Mouse (Mus musculus) kidney, adult 8-10 months (tissue): ENCODE data around the gene Nsa2.
A peak's percentile ranks its signal among the peaks of the same experiment; 100 is the strongest.
"Not testable (repeated sequence)": the region's sequence is repeated elsewhere in the genome, so short reads cannot be mapped to it uniquely, and the experiment has no call there.

ENCODE experiments used
- DNase-seq, 2 experiments: peaks; one replicate each; pipeline ENCODE4 v3.0.0; 2022

Nsa2 gene

DNA sequence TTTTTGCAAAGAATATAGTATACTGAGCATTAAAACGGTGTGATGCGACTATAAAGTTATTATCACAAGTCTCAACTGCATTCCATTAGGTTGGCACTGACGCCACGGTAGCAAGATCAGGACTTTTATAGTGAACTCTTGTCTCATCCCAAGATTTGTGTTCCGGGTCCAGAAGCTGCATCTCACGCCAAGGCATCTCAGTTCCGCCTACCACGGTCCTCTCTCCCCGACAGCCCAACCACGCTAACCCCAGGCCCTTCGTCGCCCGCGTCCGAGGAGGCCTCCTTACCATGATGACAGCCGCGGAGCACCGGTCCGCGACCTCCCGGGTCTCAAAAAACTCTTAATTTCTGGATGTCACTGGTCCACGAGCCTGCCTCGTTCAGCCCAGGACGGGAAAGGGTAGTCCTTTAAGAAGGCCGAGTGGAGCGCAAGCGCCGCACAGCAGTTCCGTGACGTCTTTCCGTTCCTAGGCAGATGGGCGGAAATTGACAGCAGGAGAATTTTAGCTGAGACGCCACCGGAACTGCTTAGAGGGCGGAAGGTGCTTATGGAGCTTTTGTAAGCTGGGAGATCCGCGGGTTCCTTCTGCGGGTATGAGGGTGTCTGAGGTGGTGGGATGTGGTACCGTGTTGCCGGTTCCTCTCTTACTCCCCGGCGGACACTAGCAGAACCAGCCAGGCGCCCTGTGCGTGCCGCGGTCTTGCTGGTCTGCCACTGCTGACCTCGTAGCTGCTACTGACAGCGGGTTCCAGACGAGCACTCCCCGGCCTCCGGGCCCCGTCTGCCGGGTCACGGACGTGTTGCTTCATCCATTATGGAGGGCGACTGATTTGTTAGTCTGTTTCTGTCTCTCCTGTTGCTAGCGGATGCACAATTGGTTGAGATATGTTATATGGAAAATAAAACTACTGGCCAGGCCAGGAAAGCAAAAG lies at the start of gene Nsa2, which contains the start of gene Gfm2:
Nsa2 (minus strand) TSS at position 472 of the 935 bp plus-strand sequence.
Gfm2 (plus strand) TSS at position 472 of the 935 bp plus-strand sequence.
- DNase-seq: peak; percentile 90 to 92

- DNase-seq: no peak
Observed at GRCm38 (mm10) chr13:97186346-97186745, 48.6 kb upstream of the Nsa2 start.

- DNase-seq: no peak
Observed at GRCm38 (mm10) chr13:97184656-97185055, 46.9 kb upstream of the Nsa2 start.

- no peak for DNase-seq
Observed at GRCm38 (mm10) chr13:97184168-97184567, 46.4 kb upstream of the Nsa2 start.

- no peak for DNase-seq
Observed at GRCm38 (mm10) chr13:97182821-97183220, 45.1 kb upstream of the Nsa2 start.

DNA sequence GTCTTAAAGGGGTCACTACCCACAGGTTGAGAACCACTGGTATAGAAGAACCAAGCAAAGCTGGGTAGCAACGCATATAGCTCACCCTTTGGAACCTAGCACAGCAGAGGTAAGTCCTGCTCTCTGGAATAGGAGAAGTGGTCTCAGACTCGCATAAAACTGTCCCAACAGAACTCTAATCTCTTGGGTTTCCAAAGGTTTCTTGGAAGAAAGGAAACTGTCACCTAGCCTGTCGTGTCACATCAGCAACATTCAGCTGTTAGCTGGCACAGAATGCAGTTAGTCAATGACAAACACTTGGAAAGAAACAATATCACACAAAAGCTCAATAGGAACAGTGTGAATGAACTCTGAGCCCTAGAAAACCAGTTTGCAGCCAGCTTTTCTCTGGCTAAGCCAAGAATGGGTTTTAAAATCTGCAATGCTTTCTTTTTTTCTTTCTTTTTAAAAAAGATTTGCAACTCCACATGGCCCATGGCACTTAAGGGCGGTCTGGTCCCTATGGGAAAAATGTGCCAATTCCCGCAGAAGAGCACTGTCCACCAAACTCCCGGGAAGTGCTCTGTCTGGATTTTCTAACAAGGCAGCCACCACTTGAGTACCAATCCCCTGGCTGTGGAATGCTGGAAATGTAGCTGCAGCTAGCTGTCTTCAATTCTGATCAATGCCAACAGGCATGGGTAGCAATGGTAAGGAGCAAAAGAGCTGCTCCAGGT lies 42.5 kb upstream of the Nsa2 start:
- no peak for DNase-seq

DNA sequence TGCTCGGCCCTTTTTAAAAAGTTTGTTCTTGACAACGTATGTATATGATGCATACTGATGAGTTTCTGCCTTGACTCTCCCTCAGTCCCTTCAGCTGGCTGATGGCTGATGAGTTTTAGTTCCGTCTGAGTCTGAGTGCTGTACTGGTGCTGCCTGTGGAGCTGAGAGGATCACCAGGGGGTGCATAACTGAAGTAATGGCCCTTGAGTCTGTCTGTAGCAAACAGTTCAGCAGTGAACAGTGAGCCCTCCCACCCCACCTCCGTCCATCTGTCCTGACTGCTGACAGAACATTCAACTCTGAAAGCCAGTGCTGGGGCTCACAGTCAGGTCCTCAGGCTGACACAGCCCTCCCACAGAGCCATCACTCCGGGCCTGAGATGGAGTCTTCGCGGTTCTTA lies 41.2 kb upstream of the Nsa2 start:
- no peak for DNase-seq

GRCm38 (mm10) chr13:97176731-97177130 lies 39.0 kb upstream of the Nsa2 start:
- no peak for DNase-seq

DNA sequence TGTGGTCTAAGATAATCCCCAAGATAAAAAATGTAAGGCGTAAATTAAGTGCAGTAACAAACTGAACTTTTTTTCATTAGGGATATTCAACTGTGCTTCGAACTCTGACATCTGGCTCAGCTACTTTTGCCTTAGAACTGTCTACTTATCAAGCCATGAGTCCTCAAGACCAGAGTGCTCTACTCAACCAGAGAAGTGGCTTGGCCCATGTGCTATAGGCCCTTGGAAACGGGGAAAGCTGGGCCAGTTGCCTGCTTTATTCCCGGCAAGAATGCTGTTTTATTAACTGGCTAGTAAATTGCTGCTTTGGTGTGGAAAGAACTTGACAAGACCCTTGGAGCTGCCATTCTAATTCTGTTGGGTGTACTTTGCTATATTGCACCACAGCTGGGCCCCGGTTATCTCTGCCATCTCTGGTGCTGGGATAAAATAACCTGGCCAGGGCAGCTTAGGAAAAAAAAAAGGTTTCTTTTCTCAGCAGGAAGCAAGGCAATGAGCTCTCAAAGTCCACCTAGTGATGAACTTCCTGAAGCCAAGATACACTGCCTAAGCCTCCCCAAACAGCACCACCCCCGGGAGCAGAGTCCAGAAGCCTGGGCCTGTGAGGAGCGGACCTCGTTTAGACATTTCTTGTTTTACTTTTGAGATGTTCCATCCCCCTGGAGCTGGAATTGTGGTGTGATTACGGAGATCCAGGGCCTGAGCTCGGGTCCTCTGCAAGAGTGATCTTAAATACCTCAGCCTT lies 38.0 kb upstream of the Nsa2 start:
- DNase-seq: peak; percentile 65 to 76

- DNase-seq: peak in 1 of 2 experiments; percentile 13
Observed at GRCm38 (mm10) chr13:97145834-97146233, 8.1 kb upstream of the Nsa2 start.

GRCm38 (mm10) chr13:97142321-97142720 lies 4.6 kb upstream of the Nsa2 start:
- DNase-seq: no peak

- DNase-seq: not testable (repeated sequence)
Observed at GRCm38 (mm10) chr13:97138404-97138931, 731 bp upstream of the Nsa2 start.

- DNase-seq: not testable (repeated sequence)
Observed at GRCm38 (mm10) chr13:97130413-97130812, 7.3 kb downstream of the Nsa2 start.

DNA sequence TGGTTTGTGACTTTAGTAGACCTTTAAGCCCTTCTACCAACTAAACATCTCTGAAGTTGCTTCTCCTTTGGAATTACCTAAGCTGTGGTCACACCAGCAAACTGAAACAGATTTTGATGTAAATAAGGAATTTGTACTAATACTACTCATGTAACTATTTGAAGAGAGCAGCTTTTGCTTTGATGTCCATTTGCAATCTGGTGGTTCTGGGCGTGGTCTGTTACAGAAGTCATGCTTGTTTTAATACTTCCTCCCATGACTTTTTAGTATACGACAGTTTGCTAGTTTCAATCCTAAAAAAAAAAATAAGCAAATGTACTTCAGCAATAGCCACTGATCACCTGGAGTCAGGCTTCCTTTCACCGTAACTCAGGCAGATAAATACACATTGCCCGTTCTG lies 8.1 kb downstream of the Nsa2 start:
- not testable (repeated sequence) for DNase-seq

DNA sequence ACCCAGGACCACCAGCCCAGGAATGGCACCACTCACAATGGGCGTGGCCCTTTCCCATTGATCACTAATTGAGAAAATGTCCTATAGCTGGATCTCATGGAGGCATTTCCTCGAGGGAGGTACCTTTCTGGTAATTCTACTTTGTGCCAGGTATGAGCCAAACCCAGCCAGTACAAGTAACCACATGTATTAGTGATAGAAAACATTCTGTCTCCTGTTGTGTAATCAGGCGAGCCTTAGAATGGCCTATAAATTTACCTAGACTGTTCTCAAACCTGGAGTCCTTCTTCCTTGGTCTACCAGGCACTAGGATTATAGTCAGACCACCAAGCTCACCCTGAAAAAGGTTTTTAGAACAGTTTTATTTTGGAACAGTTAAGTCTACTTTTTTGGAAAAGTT lies 16.4 kb downstream of the Nsa2 start:
- DNase-seq: no peak

DNA sequence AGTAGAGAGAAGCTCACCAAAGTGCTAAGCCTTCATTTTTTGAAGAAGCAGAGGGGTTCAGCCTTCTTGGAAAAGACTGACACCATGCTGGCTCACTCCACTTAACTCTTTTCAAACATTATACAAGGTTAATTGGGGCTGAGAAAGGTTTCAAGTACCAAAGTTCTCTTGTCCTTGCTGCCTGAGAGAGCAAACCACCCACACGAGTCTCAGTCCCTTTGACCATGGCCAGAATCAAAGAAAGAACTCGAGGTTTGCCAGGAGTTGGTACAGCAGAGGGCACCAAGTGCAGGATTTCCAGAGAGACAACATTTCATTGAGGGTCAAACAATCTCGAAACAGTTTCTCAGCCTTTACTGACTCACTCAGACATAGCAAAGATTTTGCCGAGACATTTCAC lies 28.7 kb downstream of the Nsa2 start:
- DNase-seq: peak; percentile 31 to 60

DNA sequence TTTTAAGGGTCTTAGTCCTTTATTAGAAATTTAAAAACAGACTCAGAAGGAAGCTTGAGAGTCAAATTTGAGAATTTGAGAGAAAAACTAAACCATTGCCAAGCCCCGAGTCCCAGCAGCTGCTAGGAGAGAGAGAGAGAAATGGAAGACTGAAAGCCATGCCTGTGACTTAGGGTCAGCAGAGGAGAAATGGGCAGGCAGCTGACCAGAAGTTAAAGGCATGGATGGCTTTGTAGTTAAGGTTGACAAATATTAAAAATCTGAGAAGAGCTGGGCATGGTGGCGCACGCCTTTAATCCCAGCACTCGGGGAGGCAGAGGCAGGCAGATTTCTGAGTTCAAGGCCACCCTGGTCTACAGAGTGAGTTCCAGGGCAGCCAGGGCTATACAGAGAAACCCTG lies 30.0 kb downstream of the Nsa2 start:
- DNase-seq: peak; percentile 3 to 27

GRCm38 (mm10) chr13:97104996-97105395 lies 32.7 kb downstream of the Nsa2 start:
- no peak for DNase-seq

DNA sequence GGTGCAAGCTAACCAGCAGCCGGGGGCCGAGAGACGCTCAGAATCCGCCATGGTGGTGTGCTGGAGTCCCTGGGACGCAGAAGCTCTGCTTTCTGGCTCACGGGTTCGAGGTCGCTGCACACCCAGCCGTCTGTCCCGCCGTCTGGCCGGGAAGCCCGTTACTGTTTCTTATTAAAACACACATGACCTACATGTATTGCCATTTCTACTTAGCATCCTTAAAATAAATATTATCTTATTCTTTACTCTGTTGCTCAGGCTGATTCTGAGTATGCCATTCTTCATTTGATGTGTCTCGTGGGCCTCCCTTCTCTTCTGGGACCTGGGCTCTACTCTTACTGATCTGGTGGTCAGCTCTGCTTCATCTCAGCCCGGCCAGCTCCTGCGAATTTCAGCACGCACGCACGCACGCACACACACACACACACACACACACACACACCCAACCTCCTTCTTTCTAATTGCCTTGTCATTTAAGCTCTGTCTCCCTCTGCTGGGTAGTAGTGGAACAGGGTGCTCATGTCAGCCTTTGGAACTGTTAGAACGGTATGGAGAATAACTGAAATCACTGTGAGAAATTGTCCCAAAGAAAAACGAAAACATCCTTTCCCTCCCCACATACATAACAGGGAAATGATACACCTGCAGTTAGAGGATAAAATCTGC lies 38.4 kb downstream of the Nsa2 start, which contains the start of gene Gm6169:
Gm6169 (minus strand) TSS at position 51 of the 666 bp plus-strand sequence.
- peak; percentile 20 to 61 for DNase-seq

GRCm38 (mm10) chr13:97095726-97096125 lies 42.0 kb downstream of the Nsa2 start:
- DNase-seq: no peak

DNA sequence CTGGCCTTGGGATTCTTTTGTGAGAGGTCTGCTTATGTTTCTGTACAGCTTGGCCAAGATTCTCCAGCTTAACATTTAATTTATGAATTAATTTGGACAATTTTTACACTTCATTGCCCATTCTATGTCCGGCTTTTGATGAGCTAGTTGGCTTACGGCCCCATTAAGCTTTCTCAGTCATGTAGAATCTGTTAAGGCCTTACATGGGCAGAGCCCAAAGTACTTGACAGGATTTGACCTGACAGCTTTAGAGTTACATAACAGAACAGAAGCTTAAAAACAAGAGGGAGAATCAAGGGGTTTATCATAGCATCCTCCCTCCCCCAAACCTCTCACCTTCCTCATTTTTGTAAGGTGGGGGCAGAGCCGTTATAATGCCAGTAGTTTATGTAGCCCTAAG lies 49.6 kb downstream of the Nsa2 start:
- DNase-seq: no peak

DNA sequence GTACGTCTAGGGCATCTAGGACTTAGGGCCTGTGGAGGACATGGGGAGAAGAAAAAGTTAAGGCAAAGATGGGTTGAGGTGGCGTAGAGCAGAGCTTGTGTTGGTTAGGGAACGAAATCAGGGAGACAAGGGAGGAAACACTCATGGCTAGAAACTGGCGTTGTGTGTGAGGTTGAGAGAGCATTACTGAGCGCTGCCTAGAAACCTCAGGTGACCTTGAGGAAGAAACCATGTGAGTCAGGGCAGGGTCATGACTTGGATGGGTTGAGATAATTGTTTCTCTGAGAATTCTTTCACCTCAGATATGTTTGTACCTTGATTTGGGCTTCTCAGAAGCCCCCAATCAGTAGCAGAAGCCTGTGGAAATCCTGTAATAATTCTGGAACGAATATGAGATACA lies 50.3 kb downstream of the Nsa2 start:
- no peak for DNase-seq
